Mouse (Mus musculus): ENCODE measurements around the gene Pard3b.
A peak's percentile ranks its signal among the peaks of the same experiment; 100 is the strongest.
"Not testable (repeated sequence)": the region's sequence is repeated elsewhere in the genome, so short reads cannot be mapped to it uniquely, and the experiment has no call there.

Gene Pard3b

DNA sequence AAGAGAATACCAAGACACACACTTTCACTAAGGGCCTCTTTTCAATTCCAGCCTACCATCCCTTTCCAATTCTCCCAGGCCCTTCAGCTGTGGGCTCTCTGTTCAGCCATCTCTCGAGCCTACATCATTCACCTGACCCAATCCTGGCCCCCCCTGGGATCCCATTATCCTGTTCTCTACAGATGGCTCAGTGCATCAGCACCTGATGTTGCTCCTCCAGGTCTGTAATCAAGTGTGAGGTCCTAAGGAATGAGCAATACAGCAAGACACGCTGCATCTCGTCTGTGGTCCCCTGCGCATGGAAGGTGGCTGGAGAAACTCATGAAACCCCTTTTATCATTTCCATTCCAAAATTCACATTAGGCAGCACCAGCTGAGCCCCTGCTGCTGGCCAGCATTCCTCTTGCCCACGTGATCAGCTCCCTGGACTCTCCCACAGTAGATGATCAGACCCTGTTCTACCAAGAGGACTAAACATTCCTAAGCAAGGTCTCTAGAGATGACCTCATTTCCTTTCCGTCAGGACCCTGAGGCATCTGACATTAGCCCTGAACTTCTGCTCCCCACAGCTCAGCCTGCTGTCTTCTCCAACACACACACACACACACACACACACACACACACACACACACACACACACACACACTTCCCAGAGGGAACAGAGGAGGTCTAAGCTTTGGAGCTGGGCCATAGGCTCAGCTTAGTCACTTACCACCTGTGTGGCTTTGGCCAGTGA is 952.8 kb downstream of the Pard3b start:
- peak; percentile 8 for DNase-seq

DNA sequence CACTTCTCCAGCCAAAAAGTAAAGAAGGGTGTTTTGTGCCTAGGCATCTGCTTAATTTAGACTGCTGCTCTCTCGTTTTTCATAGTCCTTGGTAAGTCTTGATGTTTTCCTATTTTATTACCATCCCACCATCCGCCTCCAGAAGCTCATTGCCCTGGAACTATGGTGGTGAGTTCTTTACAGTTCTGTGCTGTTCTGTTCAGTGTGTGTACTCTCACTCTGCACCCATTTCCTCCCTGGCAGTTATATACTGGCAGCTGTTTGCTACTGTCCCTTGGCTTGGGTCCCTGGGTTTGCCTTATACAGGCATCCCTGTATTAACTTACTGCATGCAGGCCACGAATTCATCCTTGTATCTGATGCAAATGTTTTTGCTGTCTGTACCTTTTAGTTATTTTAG is 956.8 kb downstream of the Pard3b start:
- DNase-seq: no peak

DNA sequence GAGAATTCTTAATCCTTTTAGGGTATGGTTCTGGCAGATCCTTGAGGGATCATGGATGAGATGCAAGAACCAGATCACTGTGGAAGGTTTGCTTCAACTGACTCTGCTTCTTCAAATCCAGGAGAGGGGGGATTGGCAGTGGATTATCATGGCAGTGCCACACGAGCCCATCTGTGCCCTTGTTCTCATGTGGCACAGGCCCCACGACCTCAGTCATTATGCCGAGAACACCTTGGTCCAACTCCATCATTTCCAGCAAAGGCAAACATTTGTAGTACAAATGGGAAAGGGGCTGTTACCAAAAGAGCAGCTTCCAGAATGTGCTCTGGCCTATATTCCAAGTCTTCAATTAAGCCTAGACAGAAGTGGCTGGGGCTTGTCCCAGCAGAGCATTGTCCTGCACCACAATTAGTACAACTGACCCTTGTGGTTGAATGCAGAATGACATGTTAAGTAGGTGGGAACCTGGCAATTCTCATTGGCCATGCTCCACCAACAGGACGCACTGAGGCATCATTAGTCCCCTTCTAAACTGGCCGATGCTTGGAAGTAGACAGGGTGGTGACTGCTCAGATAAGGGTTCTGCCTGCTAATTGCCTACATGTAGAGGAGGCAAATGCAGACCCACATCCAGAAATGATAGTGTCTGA is 959.3 kb downstream of the Pard3b start:
- DNase-seq: no peak

DNA sequence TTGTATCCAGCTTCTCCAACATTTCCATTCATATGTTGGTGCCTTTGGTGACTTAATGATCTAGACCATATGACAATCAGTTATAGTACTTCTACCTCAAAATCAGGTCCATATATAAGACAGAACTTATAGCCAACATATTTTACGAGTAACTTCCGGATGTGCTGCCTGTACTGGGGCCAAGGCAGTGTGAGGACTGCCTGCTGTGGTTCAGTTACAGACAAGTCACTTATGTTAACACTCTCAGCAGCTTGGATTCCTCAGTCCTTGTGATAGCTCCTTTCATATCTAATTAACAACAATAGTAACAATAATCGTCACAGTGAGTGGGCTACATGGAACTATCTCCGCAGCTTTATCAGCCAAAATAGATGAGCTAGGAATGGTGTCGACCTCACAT is 959.9 kb downstream of the Pard3b start:
- no peak for DNase-seq

DNA sequence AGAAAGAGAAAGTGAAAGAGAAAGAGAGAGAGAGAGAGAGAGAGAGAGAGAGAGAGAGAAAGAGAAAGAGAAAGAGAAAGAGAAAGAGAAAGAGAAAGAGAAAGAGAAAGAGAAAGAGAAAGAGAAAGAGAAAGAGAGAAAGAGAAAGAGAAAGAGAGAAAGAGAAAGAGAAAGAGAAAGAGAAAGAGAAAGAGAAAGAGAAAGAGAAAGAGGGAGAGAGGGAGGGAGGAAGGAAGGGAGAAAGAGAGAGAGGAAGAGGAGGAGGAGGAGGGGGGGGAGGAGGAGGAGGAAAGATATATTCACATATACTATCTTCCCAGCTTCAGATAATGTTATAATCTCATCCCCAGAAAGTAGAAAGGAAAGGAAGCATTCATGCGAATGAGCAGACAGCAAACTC is 966.0 kb downstream of the Pard3b start:
- not testable (repeated sequence) for DNase-seq

DNA sequence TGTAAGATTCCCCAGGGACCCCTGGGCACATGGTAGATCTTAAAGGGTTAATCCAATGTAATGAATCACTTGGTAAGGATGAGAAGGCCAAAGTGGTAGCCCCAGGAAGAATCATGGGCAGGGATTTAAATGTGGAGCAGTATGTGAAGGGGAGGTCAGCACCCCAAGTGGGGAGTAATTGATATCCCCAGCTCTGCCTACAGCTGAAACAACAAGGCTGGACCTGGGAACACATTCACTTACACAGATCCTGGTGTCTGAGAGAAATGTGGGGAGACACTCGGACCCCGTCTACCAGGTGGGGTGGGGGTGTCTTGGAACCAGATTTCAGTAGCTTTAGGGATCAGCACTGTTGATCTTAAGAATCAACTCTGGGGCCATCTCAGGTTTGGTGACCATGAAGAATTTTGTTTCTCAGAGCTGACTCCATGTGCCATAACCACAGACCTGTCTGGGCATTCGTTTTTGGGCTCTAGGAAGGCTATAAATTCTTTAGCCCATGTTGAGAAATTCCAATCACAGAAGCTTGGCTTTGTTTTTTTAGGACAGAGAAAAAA is 979.6 kb downstream of the Pard3b start:
- no peak for DNase-seq

DNA sequence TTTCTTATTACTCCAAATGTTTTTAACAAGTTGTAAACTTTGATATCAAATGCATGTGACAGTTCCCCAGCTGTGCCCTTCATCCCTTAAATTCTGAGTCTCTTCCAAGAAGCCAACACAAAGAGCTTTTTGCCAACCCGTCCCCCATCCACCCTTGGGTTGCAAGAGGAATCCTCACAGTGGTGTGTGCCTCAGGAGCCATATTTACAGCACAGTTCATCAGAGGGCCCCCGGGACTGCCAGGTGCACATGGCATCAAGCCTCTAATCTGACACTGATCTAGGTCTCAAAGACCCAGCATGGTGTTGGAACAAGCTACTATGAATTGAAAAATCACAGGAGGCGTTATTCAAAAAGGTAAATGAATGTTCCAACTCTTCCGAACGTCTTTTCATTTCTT is 980.8 kb downstream of the Pard3b start:
- no peak for DNase-seq

DNA sequence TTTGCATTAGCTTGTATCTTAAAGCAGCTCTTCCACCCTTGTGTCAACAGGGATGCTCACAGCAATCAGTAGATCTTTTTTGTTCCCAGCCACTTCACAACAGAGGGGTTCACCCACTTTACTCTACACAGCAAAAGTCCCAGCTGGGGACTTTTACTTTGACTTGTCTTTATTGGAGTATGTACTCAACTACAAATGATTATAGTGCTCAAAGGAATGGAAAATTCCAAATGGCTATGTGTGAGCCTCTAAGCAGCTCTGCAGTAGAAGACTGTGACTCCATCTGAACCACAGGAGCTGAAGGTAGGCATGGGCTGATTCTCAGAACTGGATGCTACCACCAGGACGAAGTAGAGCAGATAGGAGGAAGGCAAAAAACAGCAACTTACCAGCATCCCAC is 983.8 kb downstream of the Pard3b start:
- no peak for DNase-seq

DNA sequence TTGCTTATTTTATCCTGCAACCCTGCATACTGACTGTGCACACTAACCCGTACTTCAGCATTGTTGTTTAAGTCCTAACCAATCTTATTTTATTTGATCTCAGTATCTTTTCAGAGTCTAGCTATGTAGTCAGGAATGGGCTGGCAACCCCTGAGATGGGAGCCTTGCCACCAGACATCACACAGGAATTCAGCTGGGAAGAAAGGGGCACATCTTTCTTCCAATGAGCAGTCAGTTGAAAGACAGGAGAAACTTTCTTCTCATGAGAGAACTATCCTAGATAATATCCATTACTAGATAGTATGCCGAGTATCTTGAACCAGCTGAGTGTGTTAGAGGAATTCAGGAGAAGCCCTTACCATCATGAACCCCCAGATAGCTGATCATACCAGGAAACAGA is 985.5 kb downstream of the Pard3b start:
- DNase-seq: no peak

DNA sequence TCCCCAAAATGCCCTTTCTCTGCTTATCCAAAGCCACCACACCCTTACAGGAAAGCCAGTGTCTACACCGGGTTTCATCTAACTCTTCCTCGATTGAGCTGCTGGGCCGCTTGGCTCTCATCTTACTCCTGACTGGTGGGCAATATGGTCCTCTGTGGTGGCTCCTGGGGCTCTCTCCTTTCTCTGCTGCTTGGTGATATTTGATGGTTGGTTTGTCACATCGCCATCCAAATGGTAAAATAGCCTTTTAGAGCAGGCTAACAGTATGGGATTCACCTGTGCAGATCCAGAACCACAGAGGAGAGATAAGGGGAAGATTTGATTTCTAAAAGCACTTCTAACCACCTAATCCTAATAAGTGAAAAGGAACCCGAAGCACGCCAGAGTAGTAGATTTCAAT is 986.2 kb downstream of the Pard3b start:
- DNase-seq: no peak

DNA sequence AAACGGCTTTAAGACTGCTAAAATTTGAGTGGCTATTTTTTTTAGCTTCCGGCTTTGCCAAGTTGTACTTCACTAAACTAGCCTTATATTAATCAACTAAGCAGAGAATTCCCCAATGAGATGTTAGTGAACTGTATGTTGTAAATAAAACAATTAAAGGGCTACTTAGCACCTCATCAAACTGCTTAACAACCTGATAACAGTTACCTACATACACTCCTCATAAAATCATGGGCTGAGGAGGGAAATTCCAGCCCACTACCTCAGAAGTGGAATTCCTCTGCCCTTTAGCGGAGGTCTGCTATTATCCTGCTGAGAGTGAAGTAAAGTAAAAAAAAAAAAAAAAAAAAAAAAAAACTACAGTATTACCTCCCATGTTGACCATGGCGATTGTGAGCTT is 986.7 kb downstream of the Pard3b start:
- no peak for DNase-seq

DNA sequence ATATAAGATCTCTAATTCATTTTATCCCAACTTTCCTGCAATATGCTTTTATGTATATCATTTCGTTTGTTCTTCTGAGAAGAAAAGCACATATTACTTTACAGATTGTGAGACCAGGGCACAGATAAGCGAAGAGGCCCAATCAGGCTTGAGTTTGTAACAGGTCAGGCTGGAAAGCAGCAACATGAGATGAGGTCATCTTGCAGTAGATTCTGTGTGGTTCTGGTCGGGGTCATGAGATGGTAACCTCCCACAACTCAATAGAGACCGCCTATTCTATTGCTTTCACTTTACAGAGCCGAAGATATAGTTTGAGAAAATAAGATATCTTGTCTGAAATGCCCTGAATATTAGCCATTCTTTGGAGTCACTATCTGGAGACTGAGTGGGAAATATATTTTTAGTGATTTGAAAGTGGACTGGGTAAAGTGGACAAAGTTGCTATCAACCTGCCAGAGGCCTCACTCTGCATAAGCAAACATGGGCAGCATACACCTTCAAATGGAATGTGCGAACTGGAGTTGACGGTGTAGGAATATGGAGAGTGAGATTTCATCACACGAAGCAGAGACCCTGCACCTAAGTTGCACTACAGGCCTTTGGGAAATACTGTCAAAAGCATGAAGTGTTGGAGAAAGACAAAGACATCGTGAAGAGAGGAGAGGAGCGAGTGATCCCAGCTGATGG is 987.3 kb downstream of the Pard3b start:
- no peak for DNase-seq

DNA sequence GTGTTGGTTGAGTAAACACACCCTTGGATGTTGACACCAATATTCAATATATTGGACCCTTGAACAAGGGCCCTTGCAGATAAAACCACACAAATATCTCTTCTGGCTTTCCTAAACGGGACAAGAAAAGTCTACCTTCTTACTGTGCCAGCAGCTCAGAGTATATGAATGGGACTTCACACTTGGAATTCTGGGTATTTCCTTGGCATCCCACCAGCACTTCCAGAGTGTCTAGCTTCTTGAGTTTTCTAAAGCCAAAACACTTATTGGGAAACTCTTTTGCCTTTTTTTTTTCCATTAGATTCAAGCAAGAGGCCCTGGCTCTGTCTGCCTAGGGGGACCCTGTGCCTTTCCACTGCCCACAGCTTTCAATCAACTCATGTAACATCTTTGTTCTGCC is 991.3 kb downstream of the Pard3b start:
- DNase-seq: no peak

DNA sequence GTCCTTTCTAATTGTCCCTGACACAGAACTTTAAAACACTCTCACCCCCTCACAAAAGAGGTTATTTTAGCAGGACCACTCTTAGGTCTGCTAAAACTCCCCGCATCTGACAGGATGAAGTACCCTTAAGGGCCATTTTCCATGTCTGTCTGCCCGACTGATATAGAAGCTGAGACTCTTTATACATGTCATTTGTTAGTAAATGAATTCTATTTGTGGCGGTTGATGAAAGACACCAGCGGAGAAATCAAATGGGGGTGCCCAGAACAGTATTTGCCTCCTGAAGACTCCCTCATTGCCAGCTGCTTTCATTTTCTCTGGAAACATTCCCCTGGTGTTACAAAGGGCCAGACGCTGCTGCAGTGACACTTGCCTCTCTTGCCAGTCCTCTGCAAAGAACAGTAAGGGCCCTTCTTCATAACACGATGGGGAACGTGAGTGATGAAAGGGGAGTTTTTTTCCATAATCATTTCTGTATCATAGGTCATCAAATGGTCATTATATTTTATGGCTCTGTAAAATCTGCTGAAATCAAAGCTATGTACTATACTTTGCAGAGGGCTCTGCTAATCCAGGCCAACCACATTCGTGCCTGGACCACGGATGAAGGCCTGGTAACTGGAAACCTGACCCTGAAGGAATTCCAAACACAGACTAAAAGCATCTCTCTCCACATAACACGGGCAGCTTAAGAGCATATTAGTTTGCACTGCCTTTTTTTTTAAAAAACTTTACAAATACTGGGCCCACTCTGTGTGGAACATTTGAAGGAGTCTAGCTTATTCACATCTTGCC is 993.1 kb downstream of the Pard3b start:
- no peak for DNase-seq

DNA sequence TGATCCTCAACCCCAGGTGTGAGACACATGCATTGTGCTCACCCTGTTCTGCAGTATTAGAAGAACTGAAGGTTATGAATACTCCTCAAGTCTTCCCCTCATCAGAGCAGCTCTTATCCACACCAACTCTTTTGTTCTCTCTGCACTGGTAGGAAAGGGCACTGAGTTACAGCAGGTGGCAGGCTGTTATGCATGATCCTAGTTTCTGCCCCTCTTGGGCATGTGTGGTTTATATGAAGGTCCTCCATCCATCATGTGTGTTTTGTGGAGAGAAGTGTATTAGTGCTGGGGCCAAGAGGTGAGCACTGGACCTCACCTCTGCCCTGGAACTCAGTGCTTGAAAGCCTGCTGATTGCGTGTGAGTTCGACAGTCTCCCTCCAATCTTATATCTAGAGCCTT is 994.3 kb downstream of the Pard3b start:
- no peak for DNase-seq

DNA sequence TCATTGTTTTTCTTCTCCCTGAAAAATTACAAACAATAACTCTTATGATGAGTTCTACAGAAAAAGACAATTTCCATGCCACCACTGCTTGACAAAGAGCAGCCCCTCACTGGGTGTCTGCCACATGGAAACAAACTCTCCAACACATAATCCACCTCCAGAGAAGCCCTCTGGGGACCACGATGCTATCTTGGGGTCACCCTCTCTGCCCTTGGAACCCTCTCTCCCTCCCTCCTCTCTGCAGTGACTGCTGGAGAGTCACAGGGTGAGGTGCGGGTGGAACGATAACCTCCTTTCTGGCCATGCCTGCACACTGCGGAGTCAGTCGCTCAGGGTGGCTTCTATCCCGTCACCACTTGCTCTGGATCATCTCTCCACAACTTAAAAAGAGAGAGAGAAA is 996.6 kb downstream of the Pard3b start:
- DNase-seq: no peak

DNA sequence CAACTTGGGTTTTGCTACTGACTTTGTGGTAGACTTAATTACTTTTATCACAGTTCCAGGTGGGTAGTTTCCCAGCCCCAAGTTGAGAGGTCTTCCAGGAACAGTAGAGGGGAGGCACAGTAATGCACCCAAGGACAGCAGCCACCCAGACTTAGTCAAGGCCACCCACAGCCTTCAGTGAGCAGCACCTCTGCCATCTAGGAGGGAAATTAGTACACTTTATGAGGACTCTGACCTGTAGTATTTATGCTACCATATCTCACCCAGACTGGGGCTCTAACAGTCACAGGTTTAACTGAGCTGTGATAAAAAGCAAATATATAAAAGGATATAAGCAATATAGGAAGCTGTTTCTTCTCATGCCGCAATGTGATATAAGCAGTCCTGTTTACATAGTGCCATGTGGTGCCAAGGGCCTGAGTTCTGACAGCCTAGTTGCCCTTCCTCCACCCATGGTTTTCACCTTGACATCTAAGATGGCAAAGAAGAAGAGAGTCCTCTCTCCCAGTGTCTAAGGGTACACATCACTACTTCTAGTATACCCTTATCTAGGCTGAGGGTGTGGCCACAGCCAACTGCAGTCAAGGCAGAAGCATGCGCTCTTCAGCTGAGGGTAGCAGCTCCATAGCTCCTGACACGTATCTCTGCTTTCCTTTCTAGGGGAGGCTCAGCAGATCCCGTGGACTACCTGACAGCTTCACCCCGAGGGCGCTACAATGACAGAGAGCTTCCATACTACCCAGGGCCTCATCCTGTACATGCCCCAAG is 998.5 kb downstream of the Pard3b start:
- DNase-seq: no peak

DNA sequence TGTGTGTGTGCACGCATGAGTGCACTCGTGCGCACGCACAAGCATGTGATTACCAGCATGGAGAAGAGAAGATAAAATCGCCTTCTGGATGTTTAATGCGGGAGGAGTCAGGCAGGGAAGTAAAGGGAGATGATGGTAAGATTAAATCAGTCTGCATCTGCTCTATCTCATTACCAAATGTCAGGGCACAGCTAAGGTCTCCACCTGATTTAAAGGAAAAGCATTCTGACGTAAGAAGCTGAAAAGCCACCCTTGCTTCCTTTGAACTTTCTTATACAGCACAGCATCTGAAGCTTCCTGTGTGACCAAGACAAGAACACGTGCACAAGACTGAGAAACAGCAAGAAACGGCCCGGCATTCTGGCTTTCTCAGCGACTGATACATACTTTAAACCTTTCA is 1000.4 kb downstream of the Pard3b start:
- DNase-seq: no peak

DNA sequence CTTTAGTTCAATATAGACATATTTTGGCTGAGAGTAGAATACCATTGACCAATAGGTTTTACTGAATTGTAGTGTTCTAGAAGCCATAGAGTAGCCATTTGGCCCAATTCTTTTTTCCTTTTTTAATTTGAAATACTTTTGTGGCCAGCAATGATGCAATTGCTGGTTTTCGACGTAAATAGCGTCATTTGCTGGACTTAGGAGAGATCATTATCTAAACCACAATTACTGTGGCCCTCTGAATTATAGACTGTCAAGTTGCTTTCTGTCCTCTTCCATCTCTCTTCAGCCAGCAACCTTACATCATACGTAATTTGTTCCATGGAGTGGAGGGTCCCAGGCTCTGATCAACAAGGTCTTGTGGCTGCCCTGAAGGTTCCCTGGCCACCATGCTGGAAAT is 1000.8 kb downstream of the Pard3b start:
- no peak for DNase-seq

DNA sequence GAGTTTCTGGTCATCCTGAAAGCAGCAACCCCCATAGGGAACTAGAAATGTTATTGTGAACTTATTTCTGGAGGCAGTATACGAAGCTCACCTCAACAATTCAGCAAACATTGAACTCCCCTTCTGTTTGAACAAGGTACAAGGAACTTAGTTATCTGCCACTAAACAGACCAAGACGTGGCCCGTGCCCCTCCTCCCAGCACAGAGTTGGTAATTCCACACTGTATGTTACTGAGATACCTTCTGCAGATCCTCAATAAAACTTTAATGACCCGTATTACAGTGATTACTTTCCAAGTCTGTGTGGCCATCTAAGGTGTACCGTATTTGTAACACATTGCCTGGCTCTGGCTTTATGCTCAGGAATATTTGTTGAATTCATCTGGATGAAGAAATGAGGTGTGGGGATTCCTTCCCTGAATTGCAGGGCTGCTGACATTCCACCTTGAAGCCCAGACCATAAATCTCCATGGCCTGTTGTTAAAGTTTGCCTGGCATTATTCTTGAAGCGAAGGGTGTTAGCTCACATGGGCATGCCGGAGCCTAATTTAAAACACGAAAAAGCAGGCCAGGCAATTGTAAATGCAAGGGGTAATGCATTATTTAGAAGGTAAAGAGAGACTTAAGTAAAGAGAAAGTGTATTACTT is 1006.1 kb downstream of the Pard3b start:
- DNase-seq: no peak

DNA sequence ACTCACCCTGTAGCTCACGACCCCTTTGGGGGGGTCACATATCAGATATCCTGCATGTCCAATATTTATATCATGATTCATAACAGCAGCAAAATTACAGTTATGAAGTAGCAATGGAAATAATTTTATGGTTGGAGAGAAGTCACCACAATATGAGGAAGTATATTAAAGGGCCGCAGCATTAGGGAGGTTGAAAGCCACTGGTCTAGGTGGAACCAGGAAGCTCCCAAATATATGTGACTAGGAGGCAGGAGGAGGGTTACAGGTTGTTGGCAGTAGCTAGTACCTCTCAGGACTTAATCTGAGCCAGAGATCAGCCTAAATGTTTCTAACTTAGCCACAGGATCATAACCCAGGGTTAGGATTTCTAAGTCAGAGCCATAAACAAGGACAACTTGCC is 1008.2 kb downstream of the Pard3b start:
- no peak for DNase-seq

DNA sequence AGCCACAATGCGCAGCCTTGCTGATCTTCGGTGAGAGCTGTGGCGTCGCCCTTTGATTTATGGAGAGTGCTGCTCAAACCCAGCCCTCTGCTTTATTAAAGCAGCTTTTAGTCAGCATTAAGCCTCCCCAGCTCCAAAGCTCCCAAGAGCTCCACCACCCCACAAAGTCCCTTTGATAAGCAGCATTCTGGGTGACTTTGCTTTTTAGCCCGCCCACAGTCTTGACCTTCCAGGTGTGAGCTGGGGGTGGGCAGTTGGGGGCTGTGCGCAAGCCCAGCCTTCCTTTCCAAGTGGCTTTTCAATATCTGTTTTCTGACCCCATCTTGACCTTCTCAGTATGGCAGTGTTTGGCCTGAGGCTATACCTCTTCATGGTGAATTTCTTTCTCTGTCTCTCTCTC is 1009.5 kb downstream of the Pard3b start:
- DNase-seq: no peak
